Mouse (Mus musculus) midbrain, postnatal 0 days (tissue): ENCODE results near the gene Dhx33. TPM values are rescaled to one million over a fixed set of nuclear protein-coding genes. Genes with fewer than 3 reads are reported as not detected.

Source experiments
- ATAC-seq: fragments of 200-750 bp; cut with Nextera tagmentation; 2 replicates; pipeline ENCODE4 v1.8.0; 2017; ENCODE audit warnings: moderate number of reproducible peaks, mild to moderate bottlenecking, moderate TSS enrichment, moderate library complexity; ENCODE audit not compliant: low FRiP score
- DNase-seq: peaks from one replicate; pipeline ENCODE4 v3.0.0-alpha.2; 2015; ENCODE audit warnings: low spot score
- H3K27ac ChIP-seq: fragments of 300-500 bp; sonication (generic); 2 replicates; pipeline ENCODE4 v1.5.1; 2014; ENCODE audit warnings: low read depth, mild to moderate bottlenecking, low read length, mixed read lengths
- H3K27me3 ChIP-seq: fragments of 300-500 bp; sonication (generic); 2 replicates; pipeline ENCODE4 v1.6.1; 2014; ENCODE audit warnings: low read length, control low read depth, mixed read lengths; ENCODE audit not compliant: insufficient read depth
- H3K36me3 ChIP-seq: fragments of 300-500 bp; sonication (generic); 2 replicates; pipeline ENCODE4 v1.6.1; 2014; ENCODE audit warnings: low read length, control low read depth, mixed read lengths; ENCODE audit not compliant: insufficient read depth
- H3K4me1 ChIP-seq: fragments of 300-500 bp; sonication (generic); 2 replicates; pipeline ENCODE4 v1.6.1; 2014; ENCODE audit warnings: mild to moderate bottlenecking, control low read depth, antibody characterized with exemption, low read length, mixed read lengths; ENCODE audit not compliant: insufficient read depth
- H3K4me2 ChIP-seq: fragments of 300-500 bp; sonication (generic); 2 replicates; pipeline ENCODE4 v1.6.1; 2014; ENCODE audit warnings: low read depth, mild to moderate bottlenecking, low read length, mixed read lengths; ENCODE audit not compliant: poor library complexity, severe bottlenecking
- H3K4me3 ChIP-seq: fragments of 300-500 bp; sonication (generic); 2 replicates; pipeline ENCODE4 v1.5.1; 2014; ENCODE audit warnings: low read depth, mild to moderate bottlenecking, low read length, moderate library complexity
- H3K9ac ChIP-seq: fragments of 300-500 bp; sonication (generic); replicated peaks from 2 replicates; pipeline ENCODE4 v1.6.1; 2014; ENCODE audit warnings: mild to moderate bottlenecking, low read length, moderate library complexity, mixed read lengths; ENCODE audit not compliant: poor library complexity, severe bottlenecking
- H3K9me3 ChIP-seq: fragments of 300-500 bp; sonication (generic); 2 replicates; pipeline ENCODE4 v1.6.1; 2016; ENCODE audit warnings: low read length, control low read depth
- CTCF ChIP-seq: IDR thresholded peaks from 2 replicates; pipeline ENCODE4 v1.5.1; 2016; ENCODE audit warnings: antibody characterized with exemption, mild to moderate bottlenecking
- WGBS: fragments of 180-500 bp; shearing (Covaris S2); extraction: QIAGEN DNeasy Blood & Tissue Kit; methylation state at CpG from one replicate; pipeline ENCODE4 v1.1.7; 2014; 5-methylcytosine and 5-hydroxymethylcytosine counted together
- polyA plus RNA-seq: library from polyadenylated mRNA; unstranded; fragments of >200 nt; fragmentation: Nextera tagmentation; extraction: Ambion mirVana; gene quantifications from 2 replicates; pipeline ENCODE4 v1.2.1, GENCODE M21; 2015
- total RNA-seq: library from RNA; depleted of rRNA; stranded (reverse); fragments of >200 nt; gene quantifications from 2 replicates; pipeline ENCODE4 v1.2.3, GENCODE M21; 2014; rRNA removed

The Dhx33 gene
- total and polyA plus RNA-seq, 2 experiments from 2014 or later = 10.1 to 24.0 TPM

DNA sequence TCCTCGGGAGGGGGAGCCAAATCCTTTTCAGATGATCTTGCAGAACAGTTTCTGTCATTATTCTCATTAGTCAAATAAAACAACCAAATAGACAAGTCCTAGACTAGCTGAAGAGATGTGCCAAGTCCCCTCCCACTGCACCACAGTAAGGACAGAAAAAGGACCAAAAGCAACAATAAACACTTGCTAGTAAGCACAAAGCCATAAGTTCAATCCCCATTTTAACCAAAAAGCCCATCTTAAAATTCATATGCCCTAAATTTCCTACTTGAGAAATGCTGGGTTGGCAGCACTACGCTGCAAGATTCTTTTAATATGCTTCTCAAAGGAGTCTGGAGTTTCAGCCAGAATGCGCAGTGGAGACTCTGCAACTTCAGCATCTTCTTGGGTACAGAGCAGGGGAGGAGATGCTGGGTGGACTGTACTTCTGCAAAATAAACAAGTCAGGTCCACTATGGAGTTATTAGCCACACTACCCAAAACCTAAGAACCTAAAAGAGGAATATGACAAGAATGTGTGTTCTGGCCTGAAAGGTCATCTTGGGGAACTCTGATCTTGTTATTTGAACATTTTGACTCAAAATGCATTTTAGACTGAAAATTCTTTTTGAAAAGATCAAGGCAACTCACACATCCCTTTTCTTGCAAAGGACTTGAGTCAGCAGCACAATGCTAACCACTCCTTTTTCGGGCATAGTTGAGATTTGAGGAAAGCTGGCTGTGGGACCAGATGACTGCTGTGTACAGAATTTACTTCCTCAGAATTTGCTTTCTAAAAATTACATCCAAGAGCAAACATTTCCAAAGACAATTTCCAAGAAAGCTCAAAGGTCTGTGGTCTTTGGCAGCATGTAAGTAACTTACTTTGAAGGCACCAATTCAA is 59.1 kb downstream of the Dhx33 start:
- H3K9me3 ChIP-seq = no peaks in the 10 kb centered on the region
- no peak for TF ChIP-seq CTCF
- ATAC-seq = no peak

DNA sequence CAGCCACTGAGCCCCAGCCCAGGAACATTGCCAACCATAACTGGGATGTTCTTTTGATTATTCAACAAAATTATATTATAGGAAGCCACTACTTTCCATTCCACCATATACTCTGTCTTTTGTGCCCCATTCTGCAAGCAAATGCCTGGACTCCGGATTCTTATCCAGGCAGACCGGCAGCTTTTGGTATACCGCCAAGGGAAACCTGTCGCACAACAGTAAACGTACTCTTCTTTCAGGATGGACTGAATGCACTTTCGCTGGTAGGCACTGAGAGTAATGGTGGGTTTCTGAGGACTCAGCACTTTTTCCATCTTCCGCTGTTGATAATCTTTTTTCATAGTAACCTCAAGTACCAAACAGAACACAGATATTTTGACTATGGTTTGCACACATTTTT is 60.6 kb downstream of the Dhx33 start:
- Histone ChIP-seq H3K4me1 (no peaks in the 10 kb centered on the region), H3K9me3 (no peaks in the 10 kb centered on the region), H3K4me3 (no peak overlapping the region), H3K4me2 (no peak overlapping the region), H3K27ac (no peak overlapping the region), H3K36me3 (peaks cover 59% of the 10 kb centered on the region), H3K27me3 (no peaks in the 10 kb centered on the region), H3K9ac (no peak overlapping the region)
- no peak for TF ChIP-seq CTCF
- ATAC-seq (no peak), DNase-seq (no peak)
- 94% methylated on average over 7 of the region's 7 CpGs for WGBS

More for the DNA sequence above, 59.1 kb downstream of the Dhx33 start:
- 94% methylated on average over 4 of the region's 4 CpGs for WGBS
- H3K4me3 ChIP-seq = no peak overlapping the region
- no peak overlapping the region for H3K27ac ChIP-seq
- H3K27me3 ChIP-seq = no peaks in the 10 kb centered on the region
- no peak overlapping the region for H3K9ac ChIP-seq
- no peak for DNase-seq
- no peak overlapping the region for H3K4me2 ChIP-seq
- peaks cover 60% of the 10 kb centered on the region for H3K36me3 ChIP-seq
- H3K4me1 ChIP-seq = no peaks in the 10 kb centered on the region

DNA sequence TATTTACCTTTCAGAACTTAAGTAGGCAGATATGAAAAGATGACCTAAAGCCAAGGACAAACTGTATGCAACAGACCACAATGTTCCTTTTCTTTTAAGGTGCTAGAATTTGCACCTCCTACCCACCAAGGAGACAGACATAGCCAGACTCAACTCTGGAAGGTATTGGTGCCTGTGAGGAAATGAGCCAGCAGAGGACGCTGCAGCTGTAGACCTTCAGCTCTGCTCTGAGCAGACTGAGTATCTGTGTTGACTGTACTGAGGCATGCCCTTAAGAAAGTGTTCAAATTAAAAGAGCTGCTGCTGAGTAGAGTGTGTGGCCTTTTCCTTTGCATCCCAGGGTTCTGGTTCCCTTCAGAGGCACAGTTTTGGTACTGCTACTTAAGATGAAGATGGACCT is 61.6 kb downstream of the Dhx33 start:
- Histone ChIP-seq H3K4me3 (no peak overlapping the region), H3K4me1 (no peaks in the 10 kb centered on the region), H3K9ac (no peak overlapping the region), H3K36me3 (peaks cover 54% of the 10 kb centered on the region), H3K9me3 (no peaks in the 10 kb centered on the region), H3K27ac (no peak overlapping the region), H3K27me3 (no peaks in the 10 kb centered on the region), H3K4me2 (no peak overlapping the region)
- ATAC-seq (no peak), DNase-seq (no peak)
- 81% methylated on average over 1 of the region's 1 CpGs for WGBS
- TF ChIP-seq CTCF = peak; percentile 19; the same call in 1 of the 2 replicates

DNA sequence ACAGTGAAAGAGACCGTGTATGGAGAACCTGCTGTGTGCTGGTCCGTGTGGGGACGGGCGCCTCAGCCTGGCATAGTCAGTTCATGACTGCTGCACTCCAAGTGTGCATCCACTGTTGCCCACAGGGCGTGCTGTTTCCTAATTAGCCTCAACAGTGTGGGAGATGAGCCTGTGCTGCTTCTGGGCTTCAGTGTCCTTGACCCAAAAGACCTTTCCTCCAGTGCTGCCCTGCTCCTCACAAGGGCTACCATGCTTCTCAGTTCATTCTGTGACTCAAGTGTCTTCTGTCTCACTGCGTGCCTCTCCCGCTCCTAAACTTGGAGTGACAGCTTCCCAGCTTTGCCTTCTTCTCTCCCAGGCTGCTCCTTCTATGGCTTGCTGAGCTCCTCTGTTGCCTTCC is 68.9 kb downstream of the Dhx33 start:
- H3K9me3 ChIP-seq = no peaks in the 10 kb centered on the region

More for the DNA sequence above, 68.9 kb downstream of the Dhx33 start:
- TF ChIP-seq CTCF = peak; percentile 20; the same call in 1 of the 2 replicates
- no peak for DNase-seq
- no peak overlapping the region for H3K27ac ChIP-seq
- no peak overlapping the region for H3K4me3 ChIP-seq
- no peak overlapping the region for H3K4me2 ChIP-seq
- ATAC-seq = no peak
- WGBS = 92% methylated on average over 7 of the region's 7 CpGs
- H3K9ac ChIP-seq = no peak overlapping the region
- peaks cover 61% of the 10 kb centered on the region for H3K36me3 ChIP-seq
- H3K4me1 ChIP-seq = no peaks in the 10 kb centered on the region
- no peaks in the 10 kb centered on the region for H3K27me3 ChIP-seq

Other genes starting within 250 kb of the Dhx33 start
- gene Zfp3, start 240.2 kb downstream of the Dhx33 start, total RNA-seq = 8.7 and 10.0 TPM in 2 replicates
- gene Zfp3, start 240.2 kb downstream of the Dhx33 start, polyA plus RNA-seq = 9.7 and 10.3 TPM in 2 replicates
- not detected in 2 replicates for gene Scimp, start 191.9 kb downstream of the Dhx33 start, total RNA-seq
- not detected in 2 replicates for gene Scimp, start 191.9 kb downstream of the Dhx33 start, polyA plus RNA-seq
- gene Rabep1, start 159.7 kb downstream of the Dhx33 start, total RNA-seq = 66.4 and 98.4 TPM in 2 replicates
- 102 and 116 TPM in 2 replicates for gene Rabep1, start 159.7 kb downstream of the Dhx33 start, polyA plus RNA-seq
- 63.8 and 98.6 TPM in 2 replicates for gene Nup88, start 34.5 kb downstream of the Dhx33 start, total RNA-seq
- 98.2 and 104 TPM in 2 replicates for gene Nup88, start 34.5 kb downstream of the Dhx33 start, polyA plus RNA-seq
- 20.1 and 25.6 TPM in 2 replicates for gene Rpain, start 34.2 kb downstream of the Dhx33 start, total RNA-seq
- 60.6 and 68.3 TPM in 2 replicates for gene Rpain, start 34.2 kb downstream of the Dhx33 start, polyA plus RNA-seq
- gene C1qbp, start 21.4 kb downstream of the Dhx33 start, total RNA-seq = 21.9 and 33.2 TPM in 2 replicates
- 189 and 194 TPM in 2 replicates for gene C1qbp, start 21.4 kb downstream of the Dhx33 start, polyA plus RNA-seq
- 7.6 and 11.3 TPM in 2 replicates for gene Mis12, start 15.2 kb upstream of the Dhx33 start, total RNA-seq
- 12.7 and 13.1 TPM in 2 replicates for gene Mis12, start 15.2 kb upstream of the Dhx33 start, polyA plus RNA-seq
- gene Derl2, start 15.4 kb upstream of the Dhx33 start, total RNA-seq = 27.7 and 48.4 TPM in 2 replicates
- 24.0 and 26.1 TPM in 2 replicates for gene Derl2, start 15.4 kb upstream of the Dhx33 start, polyA plus RNA-seq
- 743 and 785 TPM in 2 replicates for gene 6330403K07Rik, start 29.1 kb upstream of the Dhx33 start, total RNA-seq
- gene 6330403K07Rik, start 29.1 kb upstream of the Dhx33 start, polyA plus RNA-seq = 854 and 864 TPM in 2 replicates
- gene Nlrp1a, start 140.3 kb upstream of the Dhx33 start, total RNA-seq = 0.11 TPM in 1 of 2 replicates, not detected in the other
- 0.04 TPM in 1 of 2 replicates, not detected in the other for gene Nlrp1a, start 140.3 kb upstream of the Dhx33 start, polyA plus RNA-seq
- not detected in 2 replicates for gene Nlrp1b, start 226.3 kb upstream of the Dhx33 start, total RNA-seq
- not detected in 2 replicates for gene Nlrp1b, start 226.3 kb upstream of the Dhx33 start, polyA plus RNA-seq